Mouse (Mus musculus): ENCODE measurements around the gene Trf. TPM values are rescaled to one million over a fixed set of nuclear protein-coding genes. Genes with fewer than 3 reads are reported as not detected.

Trf gene
- polyA plus RNA-seq (2012; ENCODE audit: insufficient read depth, insufficient read length, low replicate concordance, missing spikeins) = not detected in 2 replicates

DNA sequence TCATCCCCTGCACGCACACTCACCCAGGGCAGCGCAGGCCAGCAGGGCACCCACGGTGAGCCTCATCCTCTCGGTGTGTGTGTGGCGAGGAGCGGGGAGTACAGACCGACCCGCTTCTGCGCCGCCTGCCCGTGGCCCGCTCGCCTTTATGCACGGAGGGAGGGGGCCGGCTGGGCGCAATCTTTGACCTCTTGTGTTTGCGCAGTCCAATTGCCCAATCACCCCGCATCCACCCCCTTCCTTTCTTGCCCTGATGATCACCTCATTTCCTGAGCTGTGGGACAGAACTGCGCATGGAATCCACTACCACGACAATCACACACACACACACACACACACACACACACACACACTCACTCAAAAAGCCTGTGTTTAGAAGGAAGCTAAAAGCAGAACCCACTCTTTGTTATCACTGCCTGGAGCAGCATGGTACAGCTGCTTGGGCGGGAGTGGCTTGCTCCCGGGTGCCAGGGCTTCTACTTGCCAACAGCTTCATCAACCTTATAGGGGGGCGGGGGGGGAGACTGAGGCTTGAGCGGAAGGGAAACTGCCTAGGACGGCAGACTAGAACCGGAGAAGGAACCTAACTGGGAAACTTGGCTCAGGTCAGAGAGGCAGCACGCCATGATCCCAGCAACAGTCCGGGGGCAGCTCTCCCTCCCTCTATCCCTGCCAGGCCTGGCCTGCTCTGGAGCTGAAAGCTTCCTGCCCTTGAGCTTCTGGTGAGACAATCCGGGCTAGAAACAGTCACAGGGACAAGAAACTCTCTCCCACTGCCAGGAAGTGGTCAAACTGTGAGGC lies at the start of gene Trf, which contains the start of gene Gm20425:
Gene Trf (minus strand): TSS at position 294 of the 801 bp plus-strand sequence.
Gene Gm20425 (minus strand): TSS at position 157 of the 801 bp plus-strand sequence.
- Histone ChIP-seq H3K4me1 (ENCODE audit: control insufficient read depth, insufficient read depth, low read length) (peaks cover 8% of the 10 kb centered on the region), H3K4me3 (ENCODE audit: insufficient read depth, low read depth, low read length) (peak within 1 kb of the TSS; percentile 18), H3K27ac (ENCODE audit: insufficient read depth, low read depth, low read length) (no peak within 1 kb of the TSS)
- no peak for TF ChIP-seq CTCF (IDR thresholded peaks at IDR 0.05; ENCODE audit: insufficient read depth, low read depth, low read length)
- TF ChIP-seq POLR2A (IDR thresholded peaks at IDR 0.05; ENCODE audit: insufficient read depth, low read depth, low read length) = no peak
- 38% methylated on average over 29 of the region's 29 CpGs for WGBS

DNA sequence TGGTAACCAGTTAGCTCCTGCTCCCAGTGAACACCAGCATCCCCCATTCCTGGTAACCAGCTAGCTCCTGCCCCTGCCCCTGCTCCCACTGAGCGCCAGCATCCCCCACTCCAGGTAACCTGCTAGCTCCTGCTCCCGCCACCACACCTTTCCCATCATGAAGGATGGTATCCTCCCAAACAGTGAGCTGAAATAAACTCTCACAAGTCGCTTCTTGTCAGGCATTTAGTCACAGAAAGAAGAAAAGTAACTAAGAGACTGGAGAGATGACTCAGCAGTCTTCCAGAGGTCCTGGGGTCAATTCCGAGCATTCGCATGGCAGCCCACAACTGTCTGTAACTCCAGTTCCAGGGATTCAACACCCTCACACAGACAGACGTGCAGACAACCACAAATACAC lies 46.6 kb upstream of the Trf start:
- H3K4me1 ChIP-seq (ENCODE audit: control insufficient read depth, insufficient read depth, low read length) = no peaks in the 10 kb centered on the region
- WGBS = 94% methylated on average over 6 of the region's 6 CpGs
- H3K27ac ChIP-seq (ENCODE audit: insufficient read depth, low read depth, low read length) = no peak overlapping the region
- no peak overlapping the region for H3K4me3 ChIP-seq (ENCODE audit: insufficient read depth, low read depth, low read length)
- TF ChIP-seq POLR2A (IDR thresholded peaks at IDR 0.05; ENCODE audit: insufficient read depth, low read depth, low read length) (no peak), CTCF (IDR thresholded peaks at IDR 0.05; ENCODE audit: insufficient read depth, low read depth, low read length) (no peak)

DNA sequence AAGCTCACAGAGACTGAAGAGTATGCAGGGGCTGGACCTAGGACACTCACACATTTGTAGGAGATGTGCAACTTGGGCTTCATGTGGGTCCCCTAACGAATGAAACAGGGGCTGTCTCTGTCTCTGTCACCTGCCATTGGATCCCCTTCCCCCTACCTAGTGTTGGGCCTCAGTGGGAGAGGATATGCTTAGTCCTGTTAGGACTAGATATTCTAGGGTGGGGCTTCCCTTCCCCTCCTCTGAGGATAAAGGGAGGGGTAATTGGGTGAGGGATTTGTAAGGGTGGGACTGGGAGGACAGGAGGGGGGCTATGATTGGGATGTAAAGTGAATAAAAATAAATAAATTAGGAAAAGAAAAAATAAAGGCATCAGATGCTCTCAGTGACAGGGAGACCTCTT lies 45.4 kb upstream of the Trf start:
- no peaks in the 10 kb centered on the region for H3K4me1 ChIP-seq (ENCODE audit: control insufficient read depth, insufficient read depth, low read length)
- no peak overlapping the region for H3K4me3 ChIP-seq (ENCODE audit: insufficient read depth, low read depth, low read length)
- WGBS = 89% methylated on average over 1 of the region's 1 CpGs
- no peak overlapping the region for H3K27ac ChIP-seq (ENCODE audit: insufficient read depth, low read depth, low read length)
- TF ChIP-seq POLR2A (IDR thresholded peaks at IDR 0.05; ENCODE audit: insufficient read depth, low read depth, low read length) (no peak), CTCF (IDR thresholded peaks at IDR 0.05; ENCODE audit: insufficient read depth, low read depth, low read length) (no peak)

DNA sequence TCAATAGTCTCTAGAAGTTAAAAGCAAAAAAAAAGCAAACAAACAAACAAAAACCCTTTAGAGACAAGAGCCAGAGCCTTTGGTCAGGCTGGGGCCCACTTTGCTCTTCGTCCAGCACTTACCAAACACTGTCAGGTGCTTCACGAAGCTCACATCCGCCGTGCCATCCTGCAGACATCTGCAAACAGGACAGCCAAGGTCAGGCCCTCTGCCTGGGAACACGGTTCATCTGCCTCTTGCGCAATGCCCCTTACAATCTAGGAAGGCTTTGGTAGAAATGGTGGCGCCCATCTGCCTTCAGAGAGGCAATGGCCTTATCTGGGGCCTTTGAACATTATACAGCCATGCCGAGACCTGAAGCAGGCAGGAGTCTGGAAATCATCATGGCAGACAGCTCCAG lies 44.6 kb upstream of the Trf start:
- H3K4me1 ChIP-seq (ENCODE audit: control insufficient read depth, insufficient read depth, low read length) = no peaks in the 10 kb centered on the region
- TF ChIP-seq CTCF (IDR thresholded peaks at IDR 0.05; ENCODE audit: insufficient read depth, low read depth, low read length) (no peak), POLR2A (IDR thresholded peaks at IDR 0.05; ENCODE audit: insufficient read depth, low read depth, low read length) (no peak)
- H3K4me3 ChIP-seq (ENCODE audit: insufficient read depth, low read depth, low read length) = no peak overlapping the region
- no peak overlapping the region for H3K27ac ChIP-seq (ENCODE audit: insufficient read depth, low read depth, low read length)
- 92% methylated on average over 8 of the region's 8 CpGs for WGBS

DNA sequence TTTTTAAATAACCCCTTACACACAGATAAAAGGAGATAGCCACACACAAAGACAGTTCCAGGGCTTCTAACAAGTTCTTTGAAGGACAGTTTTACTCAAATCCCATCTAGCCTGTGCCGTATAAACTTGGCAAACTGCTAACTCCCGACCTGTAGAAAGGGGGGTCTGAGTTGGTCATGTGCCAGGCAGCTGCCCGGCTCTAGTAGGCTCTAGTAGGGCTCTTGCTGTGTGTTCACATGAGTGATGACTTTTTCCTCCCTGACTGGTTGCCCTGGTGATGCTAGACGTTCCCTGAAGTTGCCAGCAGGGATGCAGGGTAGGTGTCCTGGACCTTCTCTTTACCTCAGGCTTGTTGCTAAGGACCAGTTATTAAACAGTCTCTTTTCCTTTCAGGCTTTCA lies 40.9 kb upstream of the Trf start:
- H3K4me3 ChIP-seq (ENCODE audit: insufficient read depth, low read depth, low read length) = no peak overlapping the region
- no peaks in the 10 kb centered on the region for H3K4me1 ChIP-seq (ENCODE audit: control insufficient read depth, insufficient read depth, low read length)
- H3K27ac ChIP-seq (ENCODE audit: insufficient read depth, low read depth, low read length) = no peak overlapping the region
- TF ChIP-seq POLR2A (IDR thresholded peaks at IDR 0.05; ENCODE audit: insufficient read depth, low read depth, low read length) = no peak
- TF ChIP-seq CTCF (IDR thresholded peaks at IDR 0.05; ENCODE audit: insufficient read depth, low read depth, low read length) = no peak
- WGBS = 16% methylated on average over 4 of the region's 4 CpGs

DNA sequence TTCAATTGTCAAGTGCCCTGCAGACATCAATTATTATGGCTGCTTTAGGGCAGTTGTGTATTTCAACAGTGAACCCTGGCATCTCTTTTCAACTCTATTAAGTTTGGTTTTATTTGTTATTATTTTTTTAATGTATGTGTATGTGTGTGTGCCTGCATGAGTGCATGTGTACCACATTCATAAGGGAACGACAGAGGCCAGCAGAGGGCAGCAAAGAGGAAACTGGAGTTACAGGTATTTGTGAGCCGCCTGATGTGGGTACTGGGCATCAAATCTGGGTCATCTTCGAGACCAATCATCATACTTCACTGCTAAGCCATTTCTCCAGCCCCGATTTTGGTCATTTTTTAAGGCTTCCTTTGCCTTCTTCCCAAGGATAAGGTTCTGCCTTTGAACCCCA lies 35.5 kb upstream of the Trf start:
- no peak overlapping the region for H3K4me3 ChIP-seq (ENCODE audit: insufficient read depth, low read depth, low read length)
- TF ChIP-seq CTCF (IDR thresholded peaks at IDR 0.05; ENCODE audit: insufficient read depth, low read depth, low read length) = no peak
- TF ChIP-seq POLR2A (IDR thresholded peaks at IDR 0.05; ENCODE audit: insufficient read depth, low read depth, low read length) = no peak
- no peak overlapping the region for H3K27ac ChIP-seq (ENCODE audit: insufficient read depth, low read depth, low read length)
- WGBS = 92% methylated on average over 4 of the region's 4 CpGs
- H3K4me1 ChIP-seq (ENCODE audit: control insufficient read depth, insufficient read depth, low read length) = no peaks in the 10 kb centered on the region

DNA sequence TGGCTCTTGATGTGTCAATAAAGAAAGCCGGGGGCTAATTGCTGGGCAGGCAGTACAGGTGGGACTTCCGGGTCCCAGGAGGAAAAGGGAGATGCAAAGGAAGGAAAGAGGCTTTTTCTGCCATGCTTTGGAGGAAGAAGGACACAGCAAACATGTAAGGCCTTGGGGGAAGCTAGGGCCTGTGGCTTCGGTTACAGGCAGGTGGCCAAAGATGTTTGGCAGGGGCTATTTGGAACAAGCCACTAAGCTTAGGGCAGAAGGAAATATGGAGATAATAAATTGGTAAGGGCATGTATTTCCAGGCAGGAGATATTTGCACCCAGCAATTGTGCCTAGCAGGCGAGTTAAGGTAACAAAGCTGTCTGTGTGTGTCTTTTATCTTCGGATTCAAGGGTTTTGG lies 22.7 kb upstream of the Trf start:
- no peak overlapping the region for H3K4me3 ChIP-seq (ENCODE audit: insufficient read depth, low read depth, low read length)
- TF ChIP-seq POLR2A (IDR thresholded peaks at IDR 0.05; ENCODE audit: insufficient read depth, low read depth, low read length) = no peak
- no peaks in the 10 kb centered on the region for H3K4me1 ChIP-seq (ENCODE audit: control insufficient read depth, insufficient read depth, low read length)
- H3K27ac ChIP-seq (ENCODE audit: insufficient read depth, low read depth, low read length) = no peak overlapping the region
- 76% methylated on average over 5 of the region's 5 CpGs for WGBS

DNA sequence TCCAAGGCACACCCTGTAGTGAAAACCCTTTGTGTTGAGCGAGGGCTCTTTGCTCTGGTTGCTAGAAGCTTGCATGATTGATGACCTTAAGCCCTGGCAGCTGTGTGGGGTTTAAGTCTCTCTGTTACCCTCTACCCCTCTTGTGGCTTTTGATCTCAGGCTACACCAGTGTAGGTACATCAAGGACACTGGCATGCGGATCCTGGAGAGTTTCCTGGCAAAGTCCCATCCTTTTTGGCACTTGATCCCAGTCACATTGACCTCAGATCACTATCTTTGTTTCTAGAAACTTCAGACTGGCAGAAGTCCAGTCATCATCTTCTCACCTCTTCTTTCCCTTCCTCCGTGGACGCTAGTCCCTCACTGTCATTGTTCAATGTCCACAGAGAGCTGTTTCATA lies 18.4 kb upstream of the Trf start:
- Histone ChIP-seq H3K4me1 (ENCODE audit: control insufficient read depth, insufficient read depth, low read length) (no peaks in the 10 kb centered on the region), H3K4me3 (ENCODE audit: insufficient read depth, low read depth, low read length) (no peak overlapping the region), H3K27ac (ENCODE audit: insufficient read depth, low read depth, low read length) (no peak overlapping the region)
- TF ChIP-seq CTCF (IDR thresholded peaks at IDR 0.05; ENCODE audit: insufficient read depth, low read depth, low read length) (no peak), POLR2A (IDR thresholded peaks at IDR 0.05; ENCODE audit: insufficient read depth, low read depth, low read length) (no peak)
- WGBS = 58% methylated on average over 4 of the region's 4 CpGs

DNA sequence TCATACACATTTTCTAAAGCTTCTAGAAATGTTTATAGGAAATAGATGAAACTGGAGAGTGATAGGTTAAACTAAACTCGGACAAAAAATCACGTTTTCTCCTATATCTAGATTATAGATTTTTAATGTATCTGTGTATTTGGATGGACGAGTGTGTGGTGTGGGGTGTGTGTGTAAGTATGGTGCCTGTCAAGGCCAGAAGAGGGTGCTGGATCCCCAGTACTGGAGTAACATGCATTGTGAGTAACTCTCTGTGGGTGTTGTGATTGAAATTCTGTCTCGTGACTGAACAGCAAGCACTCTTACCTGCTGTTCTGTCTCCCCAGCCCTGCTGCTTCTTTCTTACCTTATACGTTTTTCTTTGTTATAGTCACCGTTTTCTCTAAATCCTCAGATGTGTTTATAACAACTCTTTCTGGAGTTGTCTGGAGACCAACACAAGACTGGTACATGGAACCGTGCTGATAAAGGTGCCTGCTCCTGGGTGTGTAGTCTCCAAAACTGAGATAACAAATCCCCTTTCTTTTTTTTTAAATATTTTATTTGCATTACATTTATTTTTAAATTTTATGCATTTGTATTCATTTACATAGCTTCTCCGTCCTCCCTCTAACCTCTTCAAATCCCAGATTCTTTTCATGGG lies 16.4 kb upstream of the Trf start:
- 89% methylated on average over 8 of the region's 8 CpGs for WGBS
- TF ChIP-seq CTCF (IDR thresholded peaks at IDR 0.05; ENCODE audit: insufficient read depth, low read depth, low read length) = no peak
- no peak for TF ChIP-seq POLR2A (IDR thresholded peaks at IDR 0.05; ENCODE audit: insufficient read depth, low read depth, low read length)
- Histone ChIP-seq H3K4me1 (ENCODE audit: control insufficient read depth, insufficient read depth, low read length) (no peaks in the 10 kb centered on the region), H3K4me3 (ENCODE audit: insufficient read depth, low read depth, low read length) (no peak overlapping the region), H3K27ac (ENCODE audit: insufficient read depth, low read depth, low read length) (no peak overlapping the region)

Measured in olfactory bulb, adult 2 months (tissue).